Mouse (Mus musculus): ENCODE data around the gene Sorbs1. TPM values are rescaled to one million over a fixed set of nuclear protein-coding genes. Genes with fewer than 3 reads are reported as not detected.

Sorbs1 gene
- total RNA-seq, 1 experiment from 2014 or later: 5.8 TPM

DNA sequence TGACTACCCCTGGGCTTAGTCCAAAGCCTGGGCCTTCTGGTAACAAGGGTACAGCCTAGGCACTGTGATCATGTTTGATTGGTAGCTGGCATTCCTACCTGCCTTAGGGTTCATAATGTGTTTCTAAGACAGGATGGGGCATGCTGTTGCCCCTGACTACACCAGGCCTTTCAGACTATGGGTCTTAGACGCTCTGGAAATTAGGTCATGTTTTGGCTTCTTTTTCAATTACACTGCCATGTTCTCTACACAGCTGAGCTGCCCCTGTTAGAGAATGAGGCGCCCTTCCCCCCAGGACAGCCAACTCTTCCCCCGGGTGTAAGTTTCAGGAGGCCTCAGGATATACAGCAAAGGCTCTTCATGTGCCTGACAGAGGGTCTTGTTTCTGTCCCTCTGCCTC is 191.4 kb downstream of the Sorbs1 start:
- ATAC-seq (replicated peaks; ENCODE audit: low read depth, poor library complexity, severe bottlenecking): no peak

DNA sequence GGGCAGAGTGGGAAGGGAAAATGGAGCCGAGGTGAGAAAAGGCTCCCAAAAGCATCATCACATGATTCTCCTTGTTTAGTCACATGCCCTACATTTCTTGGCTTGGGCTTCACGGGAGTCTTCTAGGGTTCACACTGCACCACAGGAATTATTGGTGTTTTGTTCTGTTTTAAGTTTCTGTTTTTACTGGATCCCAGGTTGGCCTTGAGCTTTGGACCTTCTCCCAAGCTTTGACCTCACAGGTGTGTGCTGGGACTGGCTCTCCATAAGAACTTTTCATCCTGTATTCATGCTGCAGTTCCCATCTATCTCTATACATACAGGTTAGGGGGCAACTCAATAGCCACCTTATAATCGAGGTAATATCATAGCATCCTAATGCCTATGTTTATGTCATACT is 194.4 kb downstream of the Sorbs1 start:
- no peak for ATAC-seq (replicated peaks; ENCODE audit: low read depth, poor library complexity, severe bottlenecking)

DNA sequence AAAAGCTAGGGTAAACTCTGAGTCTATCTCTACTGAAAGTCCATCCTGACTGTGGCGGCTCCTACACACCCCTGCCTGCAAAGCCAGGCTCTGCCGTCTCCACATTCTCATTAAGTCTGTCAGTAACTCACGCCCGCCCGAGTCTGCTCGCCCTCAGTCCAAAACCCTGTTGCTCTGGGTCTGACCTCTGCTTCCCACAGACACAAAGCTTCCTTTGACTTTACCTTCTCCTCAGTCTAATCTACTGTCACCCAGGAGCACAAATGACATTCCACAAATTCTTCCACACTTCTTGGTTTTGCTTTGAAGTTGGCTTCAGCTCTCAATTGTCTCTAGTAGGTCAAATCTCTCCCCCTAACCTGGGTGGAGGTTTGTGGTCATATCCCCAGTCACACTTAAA is 195.1 kb downstream of the Sorbs1 start:
- ATAC-seq (replicated peaks; ENCODE audit: low read depth, poor library complexity, severe bottlenecking): no peak

DNA sequence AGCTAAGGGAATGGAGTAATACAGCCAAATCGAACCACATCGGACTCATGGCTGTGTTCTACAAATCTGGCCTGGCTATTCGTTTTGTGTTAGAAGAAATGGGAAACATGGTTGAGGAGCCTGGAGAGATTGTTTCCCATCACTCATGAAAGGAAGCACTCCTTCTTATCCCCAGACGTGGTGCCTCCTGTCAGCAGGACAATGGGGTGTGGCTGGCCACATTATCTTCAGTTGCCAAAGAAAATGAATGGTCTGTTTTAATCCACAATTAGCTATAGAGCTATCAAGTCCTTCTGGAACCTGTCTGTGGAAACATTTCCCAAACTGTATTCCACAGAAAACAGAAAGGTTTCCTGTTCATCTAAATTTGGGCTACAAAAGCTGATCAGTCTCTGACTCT is 196.6 kb downstream of the Sorbs1 start:
- no peak for ATAC-seq (replicated peaks; ENCODE audit: low read depth, poor library complexity, severe bottlenecking)

DNA sequence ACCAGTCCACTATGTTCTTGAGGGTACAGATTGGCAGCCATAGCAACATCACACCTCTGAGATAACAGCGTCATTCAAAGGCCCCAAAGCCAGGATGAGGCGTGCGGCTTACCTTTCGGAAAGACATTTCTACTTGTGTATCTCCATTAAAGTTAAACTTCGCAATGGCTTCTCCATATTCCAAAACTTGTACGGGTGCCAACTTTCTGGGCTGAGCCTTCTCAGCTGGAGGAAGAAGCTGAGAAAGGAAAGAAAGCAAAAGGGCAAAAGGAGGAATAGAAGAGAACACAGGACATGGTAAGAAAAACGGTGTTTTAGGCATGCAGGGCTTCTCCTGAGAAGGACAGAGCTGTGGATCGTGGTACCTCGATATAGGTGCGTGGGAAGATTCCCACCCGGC is 199.3 kb downstream of the Sorbs1 start:
- ATAC-seq (replicated peaks; ENCODE audit: low read depth, poor library complexity, severe bottlenecking): no peak

DNA sequence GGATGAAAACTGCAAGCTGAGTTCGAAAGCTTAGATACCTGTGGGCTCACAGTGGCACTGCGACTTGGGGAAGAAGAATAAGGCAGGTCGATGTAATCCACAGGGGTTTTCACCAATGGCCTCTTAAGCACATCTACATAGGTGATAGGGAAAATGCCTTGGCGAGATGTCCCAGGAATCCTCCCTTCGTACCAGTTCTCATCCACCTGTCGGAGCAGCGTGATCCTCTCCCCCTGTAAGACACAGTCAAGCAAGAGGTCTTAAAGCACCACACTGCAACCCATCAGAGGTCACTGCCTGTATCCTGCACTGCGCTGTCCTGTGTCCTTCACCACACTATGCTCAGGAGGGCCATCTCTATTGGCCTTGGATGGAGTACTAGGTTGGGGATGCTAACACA is 201.9 kb downstream of the Sorbs1 start:
- ATAC-seq (replicated peaks; ENCODE audit: low read depth, poor library complexity, severe bottlenecking): no peak

DNA sequence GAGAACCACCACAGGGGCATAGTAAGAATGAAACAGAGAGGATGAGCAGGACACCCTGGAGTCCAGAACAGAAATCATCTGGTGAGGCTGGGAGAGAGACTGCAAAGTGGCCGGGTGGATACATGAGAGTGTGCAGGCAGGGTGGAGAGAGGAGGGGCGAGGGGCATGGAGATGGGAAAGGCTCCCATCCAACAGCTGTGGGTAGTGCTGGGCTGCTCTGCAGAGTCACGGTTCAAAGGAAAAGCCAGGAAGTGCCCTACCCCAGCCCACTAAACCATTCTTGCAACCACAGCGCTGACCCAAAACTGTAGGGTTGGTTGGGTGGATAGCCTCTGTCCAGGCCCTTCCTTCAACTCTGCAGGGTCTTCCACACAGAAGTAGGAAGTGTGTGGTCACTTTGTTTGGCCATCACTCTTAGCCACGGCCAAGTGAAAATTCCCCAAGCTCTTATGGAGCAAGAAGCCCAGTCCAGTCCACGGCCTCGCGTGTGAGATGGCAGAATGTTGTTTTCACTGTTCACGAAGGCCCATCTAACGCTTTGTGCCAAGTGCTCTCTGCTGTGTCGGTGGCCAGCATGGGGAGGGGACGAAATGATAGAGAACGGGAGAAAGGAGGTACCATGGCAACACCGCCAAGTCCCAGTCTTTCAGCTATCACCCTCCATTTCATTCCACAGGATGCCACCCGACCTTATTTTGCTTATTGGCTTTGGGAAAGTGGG is 203.0 kb downstream of the Sorbs1 start:
- ATAC-seq (replicated peaks; ENCODE audit: low read depth, poor library complexity, severe bottlenecking): no peak

DNA sequence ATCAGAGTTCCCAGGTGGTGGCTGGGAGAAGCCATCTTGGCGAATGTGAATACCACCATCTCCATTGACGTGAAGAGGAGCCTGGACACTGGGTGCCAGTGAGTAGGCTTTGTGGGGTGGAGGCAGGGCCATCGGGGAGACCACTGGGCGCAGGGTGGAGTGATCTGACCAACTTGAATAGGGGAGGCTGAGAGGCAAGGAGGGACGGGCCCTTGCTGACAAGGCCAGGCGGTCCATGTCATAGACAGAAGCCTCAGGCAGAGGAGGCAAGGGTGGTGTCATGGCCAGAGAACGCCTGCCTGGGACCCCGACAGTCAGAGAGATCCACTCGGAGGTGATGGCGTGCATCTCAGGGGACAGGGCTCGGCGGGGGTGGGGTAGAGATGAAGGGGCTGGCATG is 203.7 kb downstream of the Sorbs1 start:
- no peak for ATAC-seq (replicated peaks; ENCODE audit: low read depth, poor library complexity, severe bottlenecking)

DNA sequence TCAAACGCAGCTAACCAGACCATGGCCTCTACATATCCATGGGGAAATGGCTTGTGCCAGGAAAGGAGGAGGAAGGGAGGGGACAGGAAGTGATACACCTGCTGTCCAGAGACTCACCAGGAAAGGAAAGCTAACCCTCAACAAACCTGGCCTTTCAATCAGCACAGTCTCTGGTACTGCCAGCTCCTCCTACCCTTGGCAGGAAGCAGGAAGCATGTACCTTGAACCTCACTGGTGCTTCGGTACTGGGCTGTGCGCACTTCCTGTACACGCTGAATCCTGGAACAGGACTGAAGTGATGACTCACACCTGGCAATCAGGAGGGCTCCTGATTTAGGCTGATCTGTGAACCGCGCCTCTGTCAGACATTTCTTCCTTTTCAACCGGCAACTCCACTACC is 206.0 kb downstream of the Sorbs1 start:
- no peak for ATAC-seq (replicated peaks; ENCODE audit: low read depth, poor library complexity, severe bottlenecking)

DNA sequence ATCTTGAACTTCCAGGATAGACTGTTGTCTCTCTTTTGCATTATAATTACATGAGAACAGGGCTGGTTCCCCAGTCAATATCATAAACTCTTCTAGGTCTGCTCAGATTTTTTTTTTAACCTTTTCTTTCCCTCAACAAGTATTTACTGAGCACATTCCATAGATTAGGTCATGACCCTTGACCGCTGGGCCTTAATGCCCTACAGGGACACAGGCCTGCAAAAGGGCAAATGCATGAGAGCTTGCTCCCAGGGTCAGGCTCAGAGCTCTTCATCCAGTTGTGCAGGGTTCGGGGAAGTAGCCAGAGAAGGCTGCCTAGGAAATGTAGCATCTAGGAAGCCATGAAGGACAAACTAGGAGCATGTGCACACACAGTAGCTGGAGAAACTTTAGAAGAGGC is 206.9 kb downstream of the Sorbs1 start:
- no peak for ATAC-seq (replicated peaks; ENCODE audit: low read depth, poor library complexity, severe bottlenecking)

DNA sequence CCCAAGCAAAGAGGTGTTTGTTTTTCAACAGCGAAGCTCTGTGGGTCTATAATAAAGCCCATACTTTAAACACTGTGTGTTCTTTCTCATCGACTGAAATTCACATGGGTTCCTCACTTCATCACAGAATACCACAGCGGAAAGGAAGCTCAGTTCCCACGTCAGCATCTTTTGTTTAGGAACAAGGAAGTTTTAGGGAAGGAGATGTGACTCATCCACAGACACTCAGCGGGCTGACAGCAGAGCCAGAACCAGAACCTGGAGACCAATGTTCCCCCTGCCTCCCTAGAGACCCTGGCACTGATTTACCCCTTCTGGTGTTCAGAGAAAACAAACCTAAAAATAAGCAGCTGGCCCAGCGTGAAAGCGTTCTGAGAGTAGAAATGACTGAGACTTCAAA is 208.1 kb downstream of the Sorbs1 start:
- ATAC-seq (replicated peaks; ENCODE audit: low read depth, poor library complexity, severe bottlenecking): no peak

DNA sequence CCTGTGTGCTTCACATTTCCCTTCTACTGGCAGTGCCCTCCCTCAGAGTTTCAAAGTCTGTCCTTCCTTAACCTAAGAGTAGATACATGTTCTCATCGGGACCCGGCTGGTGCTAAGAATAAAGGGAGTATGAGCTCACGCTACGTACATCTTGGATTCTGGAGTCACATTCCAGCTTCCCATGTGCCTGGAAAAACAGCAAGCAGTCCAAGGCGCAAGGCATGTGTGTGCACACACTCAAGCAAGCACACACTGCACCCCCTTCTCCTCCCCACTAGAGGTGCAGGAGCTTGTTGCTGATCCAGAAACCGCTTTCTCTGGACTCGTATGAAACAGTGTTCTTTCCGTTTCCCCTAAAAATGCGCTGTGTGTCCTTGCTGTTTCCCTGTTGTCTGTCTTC is 210.7 kb downstream of the Sorbs1 start:
- ATAC-seq (replicated peaks; ENCODE audit: low read depth, poor library complexity, severe bottlenecking): no peak

DNA sequence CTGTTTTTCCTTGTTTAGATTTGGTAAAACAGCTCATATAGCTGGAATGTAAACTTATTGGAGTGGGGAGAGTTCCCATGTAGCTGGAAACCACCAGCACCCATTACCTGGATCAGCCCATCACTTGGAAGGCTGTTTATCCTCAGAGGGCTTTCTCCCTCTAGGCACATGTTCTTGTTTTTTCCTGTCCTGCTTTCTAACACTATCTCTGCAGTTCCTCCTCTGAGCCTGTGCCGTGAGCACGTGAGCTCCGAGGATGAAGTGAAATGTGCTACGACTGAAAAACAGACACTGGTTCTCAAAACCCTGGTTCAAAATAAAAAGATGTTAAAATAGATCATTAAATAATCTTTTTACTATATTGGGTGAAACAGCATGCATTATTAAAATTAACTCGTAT is 211.1 kb downstream of the Sorbs1 start:
- no peak for ATAC-seq (replicated peaks; ENCODE audit: low read depth, poor library complexity, severe bottlenecking)

DNA sequence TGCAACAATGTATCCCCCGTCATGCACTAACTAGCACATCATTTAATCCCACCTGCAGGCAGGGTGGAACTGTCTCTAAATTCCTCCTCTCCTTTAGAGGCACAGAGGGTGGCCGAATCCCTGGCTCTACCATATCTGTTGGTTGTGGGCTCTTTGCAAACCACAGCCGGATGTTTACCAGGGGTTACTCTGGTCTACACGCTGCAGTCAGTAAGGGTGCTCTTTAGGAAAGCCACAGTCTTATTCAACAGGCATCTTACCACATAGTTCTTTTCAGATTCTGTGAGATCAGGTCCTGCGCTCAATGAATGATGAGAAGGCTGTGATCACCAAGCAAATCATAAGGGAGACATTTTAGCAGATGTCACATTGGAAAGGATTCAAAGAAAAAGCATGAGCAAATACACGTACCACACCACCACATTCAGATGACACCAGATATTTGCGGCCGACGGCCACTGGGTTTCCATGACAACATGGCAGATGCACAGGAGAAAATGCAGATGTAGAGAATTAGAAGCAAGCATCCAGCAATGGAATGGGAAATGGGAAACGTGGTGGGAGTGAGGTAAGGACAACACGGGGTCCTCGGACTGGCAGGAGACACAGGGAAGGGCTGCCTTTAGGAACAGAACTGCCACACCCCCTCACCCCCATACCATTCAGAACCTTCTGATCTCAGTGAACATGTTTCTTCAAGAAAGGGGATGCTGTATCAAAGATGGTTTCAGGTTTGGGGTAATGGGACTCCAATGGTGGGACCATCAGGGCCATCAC is 213.4 kb downstream of the Sorbs1 start:
- ATAC-seq (replicated peaks; ENCODE audit: low read depth, poor library complexity, severe bottlenecking): peak; percentile 59

DNA sequence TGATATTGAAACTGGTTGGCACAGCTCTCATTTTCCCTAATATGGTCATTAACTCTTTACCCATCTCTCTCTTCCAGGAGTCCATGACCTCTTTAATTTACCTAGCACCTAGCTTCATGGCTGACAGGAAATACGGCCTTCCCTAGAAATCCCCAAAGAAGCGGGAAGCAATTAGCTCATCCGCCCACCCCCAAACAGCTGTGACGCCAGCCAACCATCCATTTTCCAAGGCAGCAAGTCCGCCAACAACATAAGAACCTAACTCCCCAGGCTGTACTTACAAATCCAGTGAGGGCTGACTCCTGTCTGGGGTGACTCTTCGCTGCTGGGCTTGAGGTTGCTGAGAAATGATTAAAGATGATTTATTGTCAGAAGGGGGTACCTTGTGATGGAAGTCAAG is 214.4 kb downstream of the Sorbs1 start:
- ATAC-seq (replicated peaks; ENCODE audit: low read depth, poor library complexity, severe bottlenecking): no peak

DNA sequence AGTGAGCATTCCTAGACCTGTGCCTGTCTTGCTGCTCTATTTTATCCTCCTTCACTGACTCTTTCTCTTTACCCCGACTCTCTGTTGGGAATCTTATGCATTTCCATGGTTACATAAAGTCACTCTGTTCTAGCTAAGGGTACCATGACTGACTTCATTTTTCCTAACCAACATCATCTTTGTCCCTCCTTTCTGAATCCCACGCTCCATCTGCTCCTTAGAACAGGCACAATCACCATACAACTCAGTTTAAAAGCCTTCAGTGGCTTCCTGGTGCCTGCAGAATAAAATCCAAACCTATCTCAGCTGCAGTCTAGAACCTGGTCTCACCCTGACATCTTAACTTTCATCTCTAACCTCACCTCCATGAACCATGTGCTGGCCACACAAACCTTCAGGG is 215.0 kb downstream of the Sorbs1 start:
- ATAC-seq (replicated peaks; ENCODE audit: low read depth, poor library complexity, severe bottlenecking): no peak

DNA sequence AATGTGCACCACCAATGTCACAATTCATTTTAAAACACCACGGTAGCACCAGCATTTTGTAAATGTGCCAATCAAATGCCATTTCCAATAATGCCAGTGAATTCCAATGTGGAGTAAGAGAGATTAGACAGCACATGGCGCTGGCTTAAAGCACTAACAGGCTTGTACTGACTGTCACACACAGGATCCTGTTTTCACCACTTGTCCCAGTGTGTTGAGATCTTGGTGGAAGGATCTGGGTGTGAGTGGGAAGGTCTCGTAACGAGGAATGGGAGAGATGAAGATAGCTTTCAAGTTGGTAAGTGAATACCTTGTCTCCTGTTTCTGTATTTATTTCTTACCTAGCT is 215.8 kb downstream of the Sorbs1 start:
- ATAC-seq (replicated peaks; ENCODE audit: low read depth, poor library complexity, severe bottlenecking): 0 out of 2 replicates have a peak, but pooled peaks have one; percentile 4

DNA sequence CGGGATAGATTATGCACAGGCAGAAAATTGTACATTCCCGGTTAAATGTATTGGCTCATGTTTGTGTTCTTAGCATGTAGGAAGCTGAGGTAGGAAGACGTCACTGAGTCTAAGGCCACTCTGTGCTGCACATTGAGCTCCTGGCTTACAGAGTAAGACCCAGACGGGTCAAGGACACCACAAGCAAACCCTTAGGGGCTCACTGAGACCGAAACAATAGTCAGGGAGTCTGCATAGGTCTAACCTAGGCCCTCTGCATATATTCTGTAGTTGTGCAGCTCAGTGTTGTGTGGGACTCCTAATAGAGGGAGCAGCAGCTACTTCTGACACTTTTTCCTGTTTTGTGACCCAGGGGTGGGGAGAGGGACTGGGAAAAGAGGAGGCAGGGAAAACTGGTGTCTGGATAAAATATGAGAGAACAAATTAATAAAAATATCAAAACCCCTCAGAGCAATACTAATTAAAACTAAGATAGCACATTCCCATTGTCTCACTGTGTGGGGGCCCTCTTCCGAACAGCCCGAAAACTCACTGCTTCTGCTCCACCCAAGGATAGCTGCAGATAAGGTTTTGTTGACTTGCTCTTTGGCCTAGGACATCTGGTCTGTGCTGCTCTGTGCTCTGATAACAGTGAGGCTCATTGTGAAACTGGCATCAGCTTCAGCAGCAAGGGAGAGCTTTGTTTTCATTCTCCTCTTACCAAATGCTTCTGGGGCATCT is 216.3 kb downstream of the Sorbs1 start:
- peak; percentile 67 for ATAC-seq (replicated peaks; ENCODE audit: low read depth, poor library complexity, severe bottlenecking)

DNA sequence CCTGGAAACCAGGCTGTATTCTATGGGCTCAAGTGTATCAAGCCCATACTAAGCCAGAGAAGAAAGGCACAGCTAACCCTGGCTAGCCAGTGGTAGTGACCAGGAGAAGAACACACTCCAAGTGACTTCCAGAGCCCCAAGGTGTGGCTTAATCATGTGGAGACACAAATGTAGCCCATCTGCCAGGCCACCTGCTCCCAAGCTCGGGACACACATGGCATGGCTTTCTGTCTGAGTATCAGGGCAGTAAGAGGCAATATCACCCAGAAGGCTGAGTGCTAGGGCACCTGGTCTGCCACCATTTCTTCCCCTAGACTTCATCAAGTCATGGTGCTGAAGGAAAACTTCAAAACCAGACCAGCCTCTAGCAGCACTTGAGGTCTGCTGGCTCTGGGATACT is 219.3 kb downstream of the Sorbs1 start:
- no peak for ATAC-seq (replicated peaks; ENCODE audit: low read depth, poor library complexity, severe bottlenecking)

DNA sequence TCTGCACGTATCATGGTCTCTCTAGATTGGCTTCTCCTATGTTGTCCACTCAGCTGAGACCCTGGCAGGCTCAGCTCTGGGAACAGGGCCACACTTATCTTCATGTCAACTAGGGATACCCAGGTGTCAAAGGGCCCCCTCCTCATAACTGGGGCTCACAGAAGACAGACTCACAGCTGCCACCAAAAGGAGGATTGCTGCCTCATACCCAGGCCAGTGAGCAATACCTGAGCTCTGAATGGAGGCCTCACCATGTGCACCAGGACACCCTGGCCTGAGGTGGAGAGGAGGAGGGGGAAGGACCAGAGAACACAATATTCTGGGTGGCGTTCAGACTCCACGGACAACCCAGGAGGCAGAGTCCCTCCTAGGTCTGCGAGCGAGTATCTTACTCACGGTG is 219.8 kb downstream of the Sorbs1 start:
- ATAC-seq (replicated peaks; ENCODE audit: low read depth, poor library complexity, severe bottlenecking): no peak

DNA sequence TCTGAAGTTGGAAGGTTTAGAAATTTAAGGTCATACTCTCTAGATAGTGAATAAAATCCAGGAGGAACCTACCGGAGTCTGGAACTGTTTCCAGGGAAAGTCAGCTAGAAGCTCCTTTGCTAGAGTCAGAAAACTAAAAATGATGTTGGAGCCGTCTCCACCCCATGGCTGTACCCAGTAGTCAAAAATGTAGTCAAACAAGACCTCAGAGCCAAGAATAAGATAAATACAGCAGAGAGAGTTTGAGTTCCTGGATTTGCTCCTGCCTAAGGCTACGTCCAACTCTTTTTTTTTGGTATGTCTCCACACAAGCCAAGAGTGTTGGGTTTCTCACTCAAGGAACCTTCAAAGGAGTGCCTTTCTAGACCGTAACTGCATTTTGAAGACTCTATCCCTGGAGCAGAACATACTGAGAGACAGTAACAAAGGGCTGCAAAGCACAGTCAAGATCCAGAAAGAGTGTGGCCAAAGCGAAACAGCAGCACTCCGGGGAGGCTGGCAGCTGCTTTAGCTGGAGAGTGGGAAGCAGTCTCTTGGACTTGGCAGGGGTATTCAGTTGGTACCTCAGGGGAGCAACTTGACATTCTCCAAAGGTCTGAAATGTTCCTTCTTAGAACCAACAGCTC is 223.4 kb downstream of the Sorbs1 start:
- ATAC-seq (replicated peaks; ENCODE audit: low read depth, poor library complexity, severe bottlenecking): no peak

Data from common myeloid progenitor, adult 5-6 weeks (primary cell).